Mouse (Mus musculus) large intestine, adult 2 months (tissue): Measurements from ENCODE around the gene Vwf. TPM values are rescaled to one million over a fixed set of nuclear protein-coding genes. Genes with fewer than 3 reads are reported as not detected.

Experiments
- DNase-seq: peaks from one replicate; pipeline ENCODE4 v3.0.0-alpha.2; 2012; ENCODE audit warnings: low read depth, low spot score
- WGBS: fragments of 180-500 bp; shearing (Covaris S2); methylation state at CpG from one replicate; pipeline ENCODE4 v1.1.7; 2018; 5-methylcytosine and 5-hydroxymethylcytosine counted together
- polyA plus RNA-seq: library from polyadenylated mRNA; depleted of rRNA; stranded (reverse); fragments of >200 nt; gene quantifications from 2 replicates; pipeline ENCODE4 v1.2.3, GENCODE M21; 2012; rRNA removed

Vwf gene
- polyA plus RNA-seq, 1 experiment = 29.1 TPM

DNA sequence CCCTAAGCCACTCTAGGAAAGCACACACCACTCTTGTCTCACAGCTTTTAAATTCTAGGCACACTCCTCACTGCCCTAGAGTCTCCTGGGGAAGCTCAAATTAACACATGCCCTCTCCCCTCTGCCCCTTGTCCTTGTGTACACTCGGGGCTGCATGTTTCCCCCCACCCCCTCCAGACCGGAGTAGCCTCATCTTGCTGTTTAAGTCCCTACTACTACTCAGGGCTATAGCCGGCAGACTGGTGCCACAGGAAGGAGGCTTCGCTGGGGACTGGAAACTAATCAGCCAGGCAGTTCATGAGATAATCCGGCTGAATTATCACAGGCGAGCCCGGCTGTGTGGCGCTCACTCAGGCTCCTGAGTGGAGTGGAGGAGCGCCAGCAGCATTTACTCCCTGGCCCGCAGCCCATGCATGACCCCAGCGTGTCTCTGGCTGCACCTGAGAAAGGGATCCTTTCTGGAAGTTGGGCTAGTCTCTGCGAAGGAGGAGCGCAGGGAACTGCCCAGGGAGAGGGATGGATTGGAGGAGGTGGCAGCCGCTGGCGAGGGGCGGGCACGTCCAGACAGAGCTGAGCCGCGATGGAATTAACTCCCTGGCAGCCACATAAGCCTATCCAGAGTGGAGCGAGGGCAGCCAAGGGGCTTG, 143.6 kb downstream of the Vwf start, which contains the start of gene Ano2:
Gene Ano2, plus strand, starts transcription at position 363 of the 647 bp plus-strand sequence.
- WGBS = 6% methylated on average over 20 of the region's 20 CpGs
- no peak for DNase-seq

DNA sequence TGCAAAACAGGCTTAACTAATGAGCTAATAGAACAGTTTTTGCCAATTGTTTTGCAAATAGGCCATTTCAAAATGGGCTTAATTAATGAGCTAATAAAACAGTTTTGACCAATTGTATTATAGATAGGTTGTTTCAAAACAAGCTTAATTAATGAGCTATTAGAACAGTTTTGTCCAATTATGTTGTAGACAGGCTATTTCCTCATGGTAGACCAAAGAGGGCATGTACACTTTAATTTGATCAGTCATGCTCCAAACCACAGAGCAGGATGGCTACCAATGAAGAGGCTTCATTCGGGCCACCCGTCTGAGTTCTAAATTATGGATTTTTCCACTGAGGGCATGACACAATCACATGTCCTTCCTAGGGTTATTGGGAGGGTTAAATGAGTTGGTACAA, 154.6 kb downstream of the Vwf start:
- WGBS = 80% methylated on average over 2 of the region's 2 CpGs
- DNase-seq = no peak

DNA sequence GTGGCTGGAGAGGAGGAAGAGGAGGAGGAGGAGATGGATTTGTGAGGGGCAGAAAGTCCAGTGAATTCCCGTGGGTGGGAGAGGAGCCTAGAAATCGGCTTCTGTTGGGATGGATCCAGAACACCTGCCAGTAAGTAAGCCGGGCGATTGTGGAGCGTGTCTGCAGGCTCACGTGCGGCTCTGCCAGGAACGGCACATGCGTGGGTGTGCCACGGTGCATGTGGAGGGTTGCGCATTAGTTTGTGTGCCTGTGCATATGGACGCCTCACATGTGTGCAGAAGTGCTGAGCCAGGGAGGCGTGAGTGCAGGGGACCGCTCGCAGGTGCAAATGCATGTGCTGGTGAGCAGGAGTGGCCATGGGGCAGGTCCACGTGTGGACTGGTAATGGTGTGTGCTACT, 164.7 kb downstream of the Vwf start:
- 85% methylated on average over 16 of the region's 16 CpGs for WGBS
- no peak for DNase-seq

DNA sequence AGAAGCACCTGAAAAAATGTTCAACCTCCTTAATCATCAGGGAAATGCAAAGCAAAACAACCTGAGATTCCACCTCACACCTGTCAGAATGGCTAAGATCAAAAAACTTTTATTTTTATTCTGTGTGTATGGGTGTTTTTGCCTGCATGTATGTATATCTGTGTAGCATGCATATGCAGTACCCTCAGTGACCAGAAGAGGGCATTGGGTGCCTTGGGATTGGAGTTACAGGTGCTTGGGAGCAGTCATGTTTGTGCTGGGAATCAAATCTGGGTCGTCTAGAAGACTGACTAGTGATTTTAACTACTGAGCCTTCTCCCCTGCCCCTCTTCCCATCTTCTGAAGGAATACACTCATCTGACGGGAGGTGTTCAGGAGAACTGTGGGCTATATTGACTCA, 179.8 kb downstream of the Vwf start:
- 79% methylated on average over 2 of the region's 2 CpGs for WGBS
- no peak for DNase-seq

DNA sequence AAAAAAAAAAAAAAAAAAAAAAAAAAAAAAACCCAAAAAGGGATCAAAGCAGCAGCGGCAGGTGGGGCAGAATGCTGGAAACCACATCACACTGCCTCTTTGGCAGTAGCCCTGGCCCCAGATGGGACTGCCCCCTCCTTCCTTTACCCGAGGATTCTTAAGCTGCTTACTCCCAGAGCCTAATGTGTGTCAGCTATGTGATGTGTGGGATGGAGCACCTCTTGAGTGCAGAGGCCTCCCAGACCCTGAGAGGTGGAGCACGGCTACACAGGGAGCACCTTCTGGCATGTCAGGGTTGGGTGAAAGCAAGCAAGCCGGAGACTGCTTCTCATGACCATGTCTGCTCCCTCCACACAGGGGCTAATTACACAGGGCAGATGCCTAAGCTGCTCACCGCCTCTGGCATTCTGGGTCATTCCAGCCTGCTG, 180.9 kb downstream of the Vwf start:
- WGBS = 70% methylated on average over 5 of the region's 5 CpGs
- DNase-seq = no peak

DNA sequence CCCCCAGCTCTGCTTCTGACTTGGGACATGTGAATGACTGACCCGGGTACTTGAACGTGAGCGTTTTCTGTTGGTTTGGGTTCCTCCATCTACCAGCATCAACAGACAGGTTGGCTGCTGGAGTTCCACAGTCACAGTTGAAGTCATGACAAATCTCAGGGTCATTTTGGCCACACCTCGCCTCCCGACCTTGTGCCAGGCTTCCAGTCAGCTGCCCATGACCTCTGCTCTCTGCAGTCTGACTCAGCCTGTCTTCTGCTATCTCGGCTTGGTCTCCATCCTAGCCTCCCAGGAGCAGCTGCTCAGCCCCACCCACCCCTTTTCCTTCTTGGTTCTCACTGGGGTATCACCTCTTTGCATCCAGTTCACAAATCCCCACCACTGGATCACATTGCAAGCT, 182.9 kb downstream of the Vwf start:
- WGBS = 68% methylated on average over 6 of the region's 6 CpGs
- no peak for DNase-seq

DNA sequence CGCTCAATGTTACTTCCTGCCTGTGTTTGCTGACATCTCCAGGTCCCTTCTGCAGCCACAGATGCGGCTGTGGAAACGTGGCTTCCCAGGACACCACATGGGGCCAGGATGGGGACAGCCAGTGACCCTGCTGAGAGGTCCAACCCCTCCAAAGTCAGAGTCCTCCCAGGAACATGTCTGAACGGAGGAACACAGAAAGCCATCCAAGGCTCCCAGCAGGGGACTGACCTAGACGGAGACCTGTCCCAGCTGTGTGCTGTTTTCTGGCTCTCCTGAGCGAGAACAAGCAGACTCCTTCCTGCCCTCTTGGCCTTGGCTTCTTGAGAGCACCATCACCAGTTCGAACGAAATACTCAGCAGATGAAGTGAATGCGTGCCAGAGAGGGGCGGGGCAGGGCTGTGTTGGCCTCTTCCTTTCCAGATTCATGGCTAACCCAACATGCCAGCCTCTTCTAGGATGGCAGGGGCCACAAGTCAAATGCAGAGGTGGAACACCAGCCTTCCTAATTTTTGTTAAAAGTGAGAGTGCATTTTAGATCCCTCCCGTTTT, 183.5 kb downstream of the Vwf start:
- 57% methylated on average over 11 of the region's 11 CpGs for WGBS

More for the DNA sequence above, 183.5 kb downstream of the Vwf start:
- no peak for DNase-seq

Other genes starting within 250 kb of the Vwf start
- gene Ltbr, start 232.9 kb upstream of the Vwf start, polyA plus RNA-seq = 123 and 136 TPM in 2 replicates
- 7.9 and 11.0 TPM in 2 replicates for gene Scnn1a, start 226.1 kb upstream of the Vwf start, polyA plus RNA-seq
- 123 and 182 TPM in 2 replicates for gene Tnfrsf1a, start 197.4 kb upstream of the Vwf start, polyA plus RNA-seq
- gene Plekhg6, start 166.0 kb upstream of the Vwf start, polyA plus RNA-seq = 24.1 and 35.0 TPM in 2 replicates
- gene Cd9, start 52.0 kb upstream of the Vwf start, polyA plus RNA-seq = 130 and 164 TPM in 2 replicates
- gene Ano2, start 143.6 kb downstream of the Vwf start, polyA plus RNA-seq = 0.79 and 0.95 TPM in 2 replicates